Mouse (Mus musculus) MEL (cell line): ENCODE results near the gene Polk. TPM values are rescaled to one million over a fixed set of nuclear protein-coding genes. Genes with fewer than 3 reads are reported as not detected.

Source experiments
- DNase-seq: peaks from one replicate; pipeline ENCODE4 v3.0.0; 2011; ENCODE audit warnings: low read depth, low spot score
- H3K27ac ChIP-seq: 2 replicates; pipeline ENCODE4 v1.5.1; 2012; ENCODE audit warnings: low read depth, mild to moderate bottlenecking, control low read depth, low read length, moderate library complexity; ENCODE audit not compliant: control insufficient read depth
- H3K27me3 ChIP-seq, 2 experiments: fragments of 150-350 bp in 1 of 2; sonication (generic) in 1 of 2; 2 replicates each; pipeline ENCODE4 v1.6.1; 2012; ENCODE audit warnings: low read length in 2 of 2, mild to moderate bottlenecking in 2 of 2, improper control_type of control experiment in 1 of 2, moderate library complexity in 1 of 2; ENCODE audit not compliant: insufficient read depth in 2 of 2, control insufficient read depth in 1 of 2
- H3K36me3 ChIP-seq, 2 experiments: 2 replicates each; pipeline ENCODE4 v1.6.1; 2012 to 2014; ENCODE audit warnings: low read length in 2 of 2, improper control_type of control experiment in 1 of 2, inconsistent platforms in 1 of 2, mild to moderate bottlenecking in 1 of 2; ENCODE audit not compliant: insufficient read depth in 2 of 2, control insufficient read depth in 1 of 2
- H3K4me1 ChIP-seq, 2 experiments: fragments of 150-350 bp in 1 of 2; sonication (generic) in 1 of 2; 2 replicates each; pipeline ENCODE4 v1.6.1; 2012; ENCODE audit warnings: low read length in 2 of 2, improper control_type of control experiment in 1 of 2, mild to moderate bottlenecking in 1 of 2; ENCODE audit not compliant: insufficient read depth in 2 of 2, control insufficient read depth in 1 of 2
- H3K4me3 ChIP-seq, 2 experiments: fragments of 150-350 bp in 1 of 2; sonication (generic) in 1 of 2; 2 replicates each; pipeline ENCODE4 v1.5.1; 2012; ENCODE audit warnings: low read depth in 2 of 2, low read length in 2 of 2, mild to moderate bottlenecking in 2 of 2, moderate library complexity in 2 of 2, control low read depth in 1 of 2, improper control_type of control experiment in 1 of 2; ENCODE audit not compliant: control insufficient read depth in 1 of 2, insufficient read depth in 1 of 2
- H3K79me2 ChIP-seq: 2 replicates; pipeline ENCODE4 v1.6.1; 2012; ENCODE audit warnings: mild to moderate bottlenecking, low read length, moderate library complexity; ENCODE audit not compliant: control insufficient read depth, poor library complexity, insufficient read depth
- H3K9ac ChIP-seq: 2 replicates; pipeline ENCODE4 v1.6.1; 2012; ENCODE audit warnings: low read depth, mild to moderate bottlenecking, control low read depth, low read length, moderate library complexity; ENCODE audit not compliant: control insufficient read depth, poor library complexity, severe bottlenecking
- H3K9me3 ChIP-seq: fragments of 150-350 bp; sonication (generic); replicated peaks from 2 replicates; pipeline ENCODE4 v1.6.1; 2012; ENCODE audit warnings: mild to moderate bottlenecking, low read length, improper control_type of control experiment, moderate library complexity; ENCODE audit not compliant: insufficient read depth
- CHD1 ChIP-seq: IDR thresholded peaks from 2 replicates; pipeline ENCODE4 v1.6.1; 2012; ENCODE audit warnings: low read depth, mild to moderate bottlenecking, inconsistent platforms, low read length, improper control_type of control experiment
- ELF1 ChIP-seq: IDR thresholded peaks from 2 replicates; pipeline ENCODE4 v1.6.1; 2014; ENCODE audit warnings: low read depth, mild to moderate bottlenecking, inconsistent platforms, low read length, improper control_type of control experiment, moderate library complexity
- EP300 ChIP-seq, 2 experiments: IDR thresholded peaks; 2 replicates each; pipeline ENCODE4 v1.6.1; 2011; ENCODE audit warnings: improper control_type of control experiment in 2 of 2, low read length in 2 of 2, low read depth in 1 of 2, mild to moderate bottlenecking in 1 of 2
- ETS1 ChIP-seq: IDR thresholded peaks from 2 replicates; pipeline ENCODE4 v1.6.1; 2012; ENCODE audit warnings: low read depth, mild to moderate bottlenecking, inconsistent platforms, low read length, improper control_type of control experiment, moderate library complexity
- GABPA ChIP-seq: IDR thresholded peaks from 2 replicates; pipeline ENCODE4 v1.6.1; 2012; ENCODE audit warnings: low read depth, mild to moderate bottlenecking, inconsistent platforms, low read length, improper control_type of control experiment, moderate library complexity
- JUND ChIP-seq: IDR thresholded peaks from 2 replicates; pipeline ENCODE4 v1.6.1; 2011; ENCODE audit warnings: low read depth, mild to moderate bottlenecking, improper control_type of control experiment, low read length
- KAT2A ChIP-seq: conservative IDR thresholded peaks from 2 replicates; pipeline ENCODE4 v1.6.1; 2012; ENCODE audit warnings: low read depth, low read length, improper control_type of control experiment, inconsistent platforms
- MAFK ChIP-seq: IDR thresholded peaks from 2 replicates; pipeline ENCODE4 v1.6.1; 2011; ENCODE audit warnings: low read depth, mild to moderate bottlenecking, low read length, improper control_type of control experiment, borderline replicate concordance
- MAX ChIP-seq: IDR thresholded peaks from 2 replicates; pipeline ENCODE4 v1.6.1; 2011; ENCODE audit warnings: low read length, improper control_type of control experiment
- MXI1 ChIP-seq: IDR thresholded peaks from 2 replicates; pipeline ENCODE4 v1.6.1; 2011; ENCODE audit warnings: mild to moderate bottlenecking, low read depth, low read length, improper control_type of control experiment
- MYC ChIP-seq: IDR thresholded peaks from 2 replicates; pipeline ENCODE4 v1.6.1; 2011; ENCODE audit warnings: low read depth, mild to moderate bottlenecking, low read length, improper control_type of control experiment, moderate library complexity
- POLR2A ChIP-seq, 2 experiments: IDR thresholded peaks; 2 replicates each; pipeline ENCODE4 v1.6.1; 2011 to 2012; ENCODE audit warnings: low read length in 2 of 2, mild to moderate bottlenecking in 2 of 2, control low read depth in 1 of 2, improper control_type of control experiment in 1 of 2, low read depth in 1 of 2, moderate library complexity in 1 of 2; ENCODE audit not compliant: control insufficient read depth in 1 of 2, insufficient read depth in 1 of 2, poor library complexity in 1 of 2
- POLR2AphosphoS5 ChIP-seq: IDR thresholded peaks from 2 replicates; pipeline ENCODE4 v1.6.1; 2012; ENCODE audit warnings: low read depth, borderline replicate concordance, mild to moderate bottlenecking, inconsistent platforms, low read length, moderate library complexity, mixed read lengths
- RCOR1 ChIP-seq: IDR thresholded peaks from 2 replicates; pipeline ENCODE4 v1.6.1; 2012; ENCODE audit warnings: low read depth, mild to moderate bottlenecking, inconsistent platforms, low read length, improper control_type of control experiment
- TBP ChIP-seq: IDR thresholded peaks from 2 replicates; pipeline ENCODE4 v1.8.0; 2011; ENCODE audit warnings: low read depth, low read length, improper control_type of control experiment
- USF1 ChIP-seq: IDR thresholded peaks from 2 replicates; pipeline ENCODE4 v1.6.1; 2014; ENCODE audit warnings: low read depth, mild to moderate bottlenecking, inconsistent platforms, low read length, improper control_type of control experiment, moderate library complexity
- ZKSCAN1 ChIP-seq: IDR thresholded peaks from 2 replicates; pipeline ENCODE4 v1.6.1; 2012; ENCODE audit warnings: low read depth, mild to moderate bottlenecking, inconsistent platforms, low read length, improper control_type of control experiment, moderate library complexity
- polyA plus RNA-seq, 2 experiments: library from polyadenylated mRNA; stranded (reverse) in 1 of 2; unstranded in 1 of 2; fragments of >175 nt in 1 of 2; fragments of >200 nt in 1 of 2; gene quantifications; 2 replicates each; pipeline versions ENCODE4 v1.2.1 to v1.2.4; 2012; ENCODE audit warnings: low replicate concordance in 2 of 2, low read depth in 1 of 2; ENCODE audit not compliant: insufficient read length in 2 of 2, insufficient read depth in 1 of 2, missing spikeins in 1 of 2
- total RNA-seq: library from RNA; depleted of rRNA; stranded (reverse); fragments of 300-350 nt; gene quantifications from 2 replicates; pipeline ENCODE4 v1.2.3, GENCODE M21; 2012

The Polk gene
- total and polyA plus RNA-seq, 3 experiments: 2.9 to 3.6 TPM; not detected in 1

DNA sequence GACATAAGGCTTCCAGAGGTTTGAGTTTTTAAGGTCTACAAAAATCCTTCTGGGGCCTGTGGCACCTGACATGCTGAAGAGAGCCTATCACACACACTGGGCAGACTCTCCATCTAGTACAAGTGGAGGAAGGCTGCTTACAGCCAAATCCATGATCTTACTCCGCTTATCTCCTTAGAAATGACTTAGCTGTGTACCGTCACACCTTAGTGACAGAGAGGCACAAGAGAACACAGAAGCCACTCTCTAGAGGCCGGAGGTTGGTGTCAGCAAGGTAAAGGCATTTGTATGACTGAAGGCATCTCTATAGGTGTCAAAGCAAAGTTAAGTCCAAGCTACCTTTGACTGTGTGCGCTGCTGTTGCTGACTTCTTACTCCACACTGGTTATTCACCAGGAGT lies 101.9 kb downstream of the Polk start:
- Histone ChIP-seq H3K4me3 (no peak overlapping the region), H3K9ac (no peak overlapping the region)
- TF ChIP-seq POLR2AphosphoS5: no peak
- no peak for TF ChIP-seq USF1
- no peak for TF ChIP-seq POLR2A (IDR thresholded peaks at IDR 0.05; ENCODE audit: control insufficient read depth in 1 of 2, insufficient read depth in 1 of 2, low read depth in 1 of 2, low read length in 2 of 2, poor library complexity in 1 of 2)
- TF ChIP-seq ZKSCAN1: no peak
- TF ChIP-seq MAFK: no peak
- TF ChIP-seq TBP: no peak
- TF ChIP-seq MXI1: no peak
- TF ChIP-seq JUND: no peak
- TF ChIP-seq EP300 (IDR thresholded peaks at IDR 0.05; ENCODE audit: low read depth in 1 of 2, low read length in 2 of 2): no peak
- TF ChIP-seq MAX: no peak
- no peak for TF ChIP-seq GABPA
- no peak for TF ChIP-seq KAT2A
- no peak for TF ChIP-seq MYC
- no peak for TF ChIP-seq ETS1
- no peak for TF ChIP-seq CHD1
- TF ChIP-seq, all 39 proteins: peak for 0
- Histone ChIP-seq H3K4me1 (peaks cover 2 to 10% of the 10 kb centered on the region in 2 experiments; a peak in 3 of 4 replicates), H3K36me3 (peaks cover 0 to 5% of the 10 kb centered on the region in 2 experiments; a peak in 2 of 4 replicates), H3K27me3 (no peaks in the 10 kb centered on the region; a peak in 1 of 4 replicates), H3K27ac (no peak overlapping the region), H3K9me3 (no peaks in the 10 kb centered on the region), H3K79me2 (no peaks in the 10 kb centered on the region)
- no peak for DNase-seq

DNA sequence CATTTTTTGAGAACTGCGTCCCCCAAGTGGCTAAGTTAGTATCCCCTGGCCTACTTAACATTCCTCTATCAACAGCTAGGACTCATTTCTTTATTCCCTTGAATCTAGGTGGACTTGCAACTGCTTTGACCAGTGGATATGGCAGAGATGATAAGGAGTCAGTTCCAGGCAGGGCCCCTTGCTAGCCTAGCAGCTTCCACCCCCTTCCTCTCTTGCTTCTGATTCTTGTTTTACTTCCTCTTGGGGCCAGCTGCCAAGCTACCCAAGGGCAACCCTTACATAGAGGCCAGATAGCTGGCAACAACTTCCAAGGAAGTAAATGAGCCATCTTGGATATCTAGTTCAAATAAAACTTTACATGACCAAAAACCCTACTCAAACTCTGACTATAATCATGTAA lies 105.5 kb downstream of the Polk start:
- no peak overlapping the region for H3K27ac ChIP-seq
- H3K36me3 ChIP-seq: peaks cover 0 to 11% of the 10 kb centered on the region in 2 experiments; a peak in 2 of 4 replicates
- H3K79me2 ChIP-seq: no peaks in the 10 kb centered on the region
- peak; percentile 63 for DNase-seq
- H3K9ac ChIP-seq: no peak overlapping the region
- H3K9me3 ChIP-seq: no peaks in the 10 kb centered on the region
- TF ChIP-seq ELF1 (no peak), RCOR1 (peak; percentile 44; the same call in 1 of the 2 replicates), EP300 (IDR thresholded peaks at IDR 0.05; ENCODE audit: low read depth in 1 of 2, low read length in 2 of 2) (peak; percentile 63 to 64)
- no peak overlapping the region for H3K4me3 ChIP-seq
- H3K4me1 ChIP-seq: peaks cover 2 to 21% of the 10 kb centered on the region in 2 experiments; a peak in 3 of 4 replicates
- H3K27me3 ChIP-seq: no peaks in the 10 kb centered on the region
